Mouse (Mus musculus): Measurements from ENCODE around the gene Kif13a. TPM values are rescaled to one million over a fixed set of nuclear protein-coding genes. Genes with fewer than 3 reads are reported as not detected.

Kif13a gene
- polyA plus RNA-seq, 1 experiment, result 52.3 TPM

DNA sequence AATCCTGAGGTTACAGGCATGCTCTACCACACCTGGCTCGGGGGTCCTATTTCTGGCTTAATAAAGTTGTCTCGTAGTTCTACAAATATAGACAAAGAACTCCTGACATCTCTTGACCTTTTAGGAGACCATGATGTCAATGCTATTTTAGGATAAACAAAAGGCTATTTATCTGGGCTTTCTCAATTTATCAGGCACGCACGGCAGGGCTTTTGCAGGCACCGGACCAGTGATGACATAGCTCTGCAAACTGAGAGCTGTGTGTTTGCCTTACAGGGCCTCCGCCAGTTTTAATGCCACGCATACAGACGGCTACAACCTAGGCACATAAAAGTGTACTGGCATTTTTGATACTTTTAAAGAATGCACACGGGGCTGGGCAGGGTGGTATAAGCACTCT, 118.0 kb downstream of the Kif13a start:
- WGBS, result 54% methylated on average over 9 of the region's 9 CpGs
- DNase-seq, result no peak
- Histone ChIP-seq H3K4me3 (replicated peaks; ENCODE audit: extremely low read depth, low read depth, low read length) (no peak overlapping the region), H3K4me1 (ENCODE audit: control insufficient read depth, insufficient read depth, low read length) (no peaks in the 10 kb centered on the region)
- TF ChIP-seq POLR2A (IDR thresholded peaks at IDR 0.05; ENCODE audit: borderline replicate concordance, extremely low read depth, low read depth, low read length) (no peak), CTCF (IDR thresholded peaks at IDR 0.05; ENCODE audit: insufficient read depth, low read length) (no peak)

DNA sequence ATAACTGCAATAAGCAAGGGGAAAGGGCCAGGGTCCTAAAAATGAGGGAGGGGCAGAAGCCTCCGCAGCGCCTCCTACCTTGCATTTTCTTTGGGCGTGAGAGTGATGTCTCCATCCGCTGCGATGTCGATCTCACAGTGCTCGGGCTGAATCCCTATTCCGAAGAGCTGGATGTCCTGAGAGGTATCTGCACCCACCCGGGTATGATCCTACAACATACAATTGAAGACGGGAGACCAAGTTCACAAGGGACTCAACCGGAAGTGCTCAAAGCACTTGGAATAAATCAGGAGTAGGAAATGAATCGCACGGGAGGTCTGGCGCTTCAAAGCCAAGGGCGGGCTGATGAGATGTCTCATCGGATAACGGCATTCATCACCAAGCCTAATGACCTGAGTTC, 119.1 kb downstream of the Kif13a start:
- Histone ChIP-seq H3K4me3 (replicated peaks; ENCODE audit: extremely low read depth, low read depth, low read length) (no peak overlapping the region), H3K4me1 (ENCODE audit: control insufficient read depth, insufficient read depth, low read length) (no peaks in the 10 kb centered on the region)
- DNase-seq, result no peak
- TF ChIP-seq CTCF (IDR thresholded peaks at IDR 0.05; ENCODE audit: insufficient read depth, low read length) (no peak), POLR2A (IDR thresholded peaks at IDR 0.05; ENCODE audit: borderline replicate concordance, extremely low read depth, low read depth, low read length) (no peak)
- whole genome bisulfite sequencing, result 95% methylated on average over 17 of the region's 17 CpGs

DNA sequence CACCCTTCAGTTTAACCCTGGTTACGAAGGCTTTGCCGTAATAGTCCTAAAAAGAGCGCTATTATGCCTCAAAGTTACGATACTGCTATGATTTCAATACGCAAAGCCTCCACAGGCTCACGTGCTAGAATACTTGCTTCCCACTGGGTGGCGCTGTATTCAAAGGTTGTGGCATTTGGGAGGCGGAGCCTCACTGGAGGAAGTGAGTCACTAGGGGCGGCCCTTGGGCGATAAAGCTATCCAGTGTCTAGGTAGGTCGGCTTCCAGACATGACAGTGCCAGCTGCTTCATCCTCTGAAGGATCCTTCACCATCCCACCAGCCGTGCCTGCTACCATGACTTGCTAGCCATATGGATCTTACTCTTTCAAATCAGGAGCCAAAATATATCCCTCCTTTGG, 119.6 kb downstream of the Kif13a start:
- Histone ChIP-seq H3K4me3 (replicated peaks; ENCODE audit: extremely low read depth, low read depth, low read length) (no peak overlapping the region), H3K4me1 (ENCODE audit: control insufficient read depth, insufficient read depth, low read length) (no peaks in the 10 kb centered on the region)
- 80% methylated on average over 12 of the region's 12 CpGs for WGBS
- peak; percentile 54 for TF ChIP-seq CTCF (IDR thresholded peaks at IDR 0.05; ENCODE audit: insufficient read depth, low read length)
- TF ChIP-seq POLR2A (IDR thresholded peaks at IDR 0.05; ENCODE audit: borderline replicate concordance, extremely low read depth, low read depth, low read length), result no peak
- peak; percentile 33 for DNase-seq

DNA sequence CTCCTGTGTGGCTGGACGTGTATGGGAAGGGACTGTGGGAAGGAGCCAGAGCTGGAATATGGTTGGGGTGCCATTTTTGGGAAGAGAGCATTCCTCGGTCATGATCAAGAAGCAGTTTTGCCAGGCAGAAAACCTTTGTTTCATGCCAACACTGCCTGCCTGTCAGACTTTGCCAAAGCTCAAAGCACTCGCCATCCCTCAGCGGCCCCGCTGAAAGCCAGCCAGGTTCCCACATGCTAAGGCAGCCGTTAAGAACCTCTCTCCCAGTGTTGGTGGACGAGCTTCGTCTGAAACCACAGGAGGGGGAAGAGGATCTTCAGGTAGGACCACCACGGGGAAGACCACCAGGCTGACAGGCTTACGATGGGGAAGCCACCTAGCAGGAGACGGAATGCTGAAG, 121.8 kb downstream of the Kif13a start:
- TF ChIP-seq CTCF (IDR thresholded peaks at IDR 0.05; ENCODE audit: insufficient read depth, low read length) (no peak), POLR2A (IDR thresholded peaks at IDR 0.05; ENCODE audit: borderline replicate concordance, extremely low read depth, low read depth, low read length) (no peak)
- DNase-seq, result no peak
- WGBS, result 91% methylated on average over 11 of the region's 11 CpGs
- no peak overlapping the region for H3K4me3 ChIP-seq (replicated peaks; ENCODE audit: extremely low read depth, low read depth, low read length)
- H3K4me1 ChIP-seq (ENCODE audit: control insufficient read depth, insufficient read depth, low read length), result no peaks in the 10 kb centered on the region

DNA sequence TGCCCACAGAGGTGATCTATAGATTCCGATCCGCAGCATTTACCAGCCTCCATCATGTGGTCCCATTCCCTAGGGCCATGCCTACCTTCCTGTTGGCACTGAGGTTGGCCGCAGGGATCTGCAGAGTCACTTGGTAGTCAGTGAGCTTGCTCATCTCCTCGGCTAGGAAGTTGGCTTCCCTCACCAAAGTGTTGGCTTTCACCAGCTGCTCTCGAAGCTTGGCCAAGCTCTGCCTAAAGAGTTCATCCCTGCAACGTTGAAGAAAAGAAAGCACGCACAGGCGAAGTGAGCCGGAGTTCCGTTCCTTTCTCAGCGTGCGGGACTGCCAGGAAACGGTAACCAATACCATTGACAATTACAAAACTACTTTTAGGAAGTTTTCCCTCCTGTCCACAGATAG, 128.5 kb downstream of the Kif13a start:
- TF ChIP-seq POLR2A (IDR thresholded peaks at IDR 0.05; ENCODE audit: borderline replicate concordance, extremely low read depth, low read depth, low read length) (no peak), CTCF (IDR thresholded peaks at IDR 0.05; ENCODE audit: insufficient read depth, low read length) (no peak)
- Histone ChIP-seq H3K4me3 (replicated peaks; ENCODE audit: extremely low read depth, low read depth, low read length) (no peak overlapping the region), H3K4me1 (ENCODE audit: control insufficient read depth, insufficient read depth, low read length) (no peaks in the 10 kb centered on the region)
- no peak for DNase-seq
- 93% methylated on average over 13 of the region's 13 CpGs for WGBS

DNA sequence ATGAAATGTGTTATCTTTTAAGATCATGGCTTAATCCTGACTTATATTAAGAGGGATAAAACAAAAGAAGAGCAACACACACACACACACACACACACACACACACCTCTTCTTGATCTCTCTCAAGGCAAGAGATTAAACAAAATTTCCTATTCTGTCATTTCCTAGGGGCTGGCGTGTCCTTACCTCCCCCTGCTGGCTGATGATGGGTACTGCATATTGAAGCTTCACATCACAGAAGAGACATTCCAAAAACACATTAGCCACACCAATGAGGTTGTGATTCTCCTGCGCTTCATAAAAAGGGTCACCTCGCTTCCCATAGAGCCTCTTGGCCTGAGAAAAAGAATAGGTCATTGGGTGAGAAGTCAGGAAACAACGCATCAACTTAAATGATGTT, 131.5 kb downstream of the Kif13a start:
- WGBS, result 37% methylated on average over 4 of the region's 4 CpGs
- TF ChIP-seq CTCF (IDR thresholded peaks at IDR 0.05; ENCODE audit: insufficient read depth, low read length) (peak; percentile 84), POLR2A (IDR thresholded peaks at IDR 0.05; ENCODE audit: borderline replicate concordance, extremely low read depth, low read depth, low read length) (no peak)
- no peaks in the 10 kb centered on the region for H3K4me1 ChIP-seq (ENCODE audit: control insufficient read depth, insufficient read depth, low read length)
- DNase-seq, result peak; percentile 39
- no peak overlapping the region for H3K4me3 ChIP-seq (replicated peaks; ENCODE audit: extremely low read depth, low read depth, low read length)

DNA sequence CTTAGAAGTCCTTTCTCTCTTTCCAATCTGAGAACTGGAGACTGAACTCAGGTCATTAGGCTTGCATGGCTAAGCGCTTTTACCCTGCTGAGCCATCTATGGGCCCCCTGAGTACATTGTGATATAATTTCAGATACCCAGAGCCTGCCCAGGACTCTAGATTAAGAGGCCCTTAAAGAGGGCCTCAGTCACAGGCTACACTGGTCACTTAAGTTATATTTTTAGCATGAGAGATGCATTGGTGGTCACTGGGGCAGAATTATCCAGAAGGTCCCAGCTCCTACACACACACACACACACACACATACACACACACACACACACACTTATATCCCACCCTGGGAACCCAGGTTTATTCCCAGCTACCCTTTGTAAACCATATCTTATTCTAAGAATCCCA, 133.3 kb downstream of the Kif13a start:
- DNase-seq, result no peak
- WGBS, result 100% methylated on average over 1 of the region's 1 CpGs
- Histone ChIP-seq H3K4me3 (replicated peaks; ENCODE audit: extremely low read depth, low read depth, low read length) (no peak overlapping the region), H3K4me1 (ENCODE audit: control insufficient read depth, insufficient read depth, low read length) (no peaks in the 10 kb centered on the region)
- TF ChIP-seq CTCF (IDR thresholded peaks at IDR 0.05; ENCODE audit: insufficient read depth, low read length) (no peak), POLR2A (IDR thresholded peaks at IDR 0.05; ENCODE audit: borderline replicate concordance, extremely low read depth, low read depth, low read length) (no peak)

DNA sequence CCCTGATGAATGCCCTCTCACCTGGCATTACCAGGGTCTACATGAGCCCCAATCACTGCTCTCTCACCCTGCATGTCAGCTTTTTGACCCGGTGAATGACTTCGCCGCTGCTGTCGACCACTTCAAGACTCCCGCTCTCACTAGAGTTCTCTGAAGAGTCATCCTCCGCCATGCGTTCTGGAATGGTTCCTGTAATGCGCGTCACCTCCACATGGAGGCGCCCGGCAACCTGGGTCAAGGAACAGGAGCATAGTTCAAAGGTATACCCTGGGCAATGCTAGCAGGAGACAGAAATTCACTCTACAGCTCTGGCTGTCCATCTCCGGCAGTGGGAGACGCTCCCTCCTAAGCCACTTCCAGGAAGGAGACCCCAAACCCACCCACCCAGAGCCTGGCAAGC, 135.8 kb downstream of the Kif13a start:
- TF ChIP-seq CTCF (IDR thresholded peaks at IDR 0.05; ENCODE audit: insufficient read depth, low read length) (0 out of 2 replicates have a peak, but pooled peaks have one; percentile 11), POLR2A (IDR thresholded peaks at IDR 0.05; ENCODE audit: borderline replicate concordance, extremely low read depth, low read depth, low read length) (no peak)
- WGBS, result 83% methylated on average over 13 of the region's 13 CpGs
- Histone ChIP-seq H3K4me3 (replicated peaks; ENCODE audit: extremely low read depth, low read depth, low read length) (no peak overlapping the region), H3K4me1 (ENCODE audit: control insufficient read depth, insufficient read depth, low read length) (no peaks in the 10 kb centered on the region)
- DNase-seq, result no peak

DNA sequence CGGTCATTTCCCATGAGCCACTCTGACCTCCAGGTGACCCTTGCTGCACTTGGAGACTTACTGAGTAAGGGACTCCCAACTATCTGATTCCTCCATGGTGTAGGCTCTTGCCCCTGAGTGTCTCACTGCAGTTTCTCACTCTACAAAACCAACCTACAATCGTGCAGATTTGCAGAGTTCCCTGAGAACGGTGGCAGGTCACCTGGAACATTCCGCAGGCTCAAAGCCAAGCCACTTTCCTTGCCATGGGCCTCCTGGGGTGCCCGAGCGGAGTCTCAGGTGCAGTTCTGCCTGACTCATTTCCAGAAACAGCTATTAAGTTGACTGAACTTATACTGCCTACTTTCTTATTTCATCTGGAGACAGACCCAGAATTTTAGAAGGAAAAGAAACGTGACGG, 141.2 kb downstream of the Kif13a start:
- H3K4me1 ChIP-seq (ENCODE audit: control insufficient read depth, insufficient read depth, low read length), result no peaks in the 10 kb centered on the region
- H3K4me3 ChIP-seq (replicated peaks; ENCODE audit: extremely low read depth, low read depth, low read length), result no peak overlapping the region
- DNase-seq, result no peak
- WGBS, result 61% methylated on average over 8 of the region's 8 CpGs
- TF ChIP-seq CTCF (IDR thresholded peaks at IDR 0.05; ENCODE audit: insufficient read depth, low read length), result no peak
- no peak for TF ChIP-seq POLR2A (IDR thresholded peaks at IDR 0.05; ENCODE audit: borderline replicate concordance, extremely low read depth, low read depth, low read length)

DNA sequence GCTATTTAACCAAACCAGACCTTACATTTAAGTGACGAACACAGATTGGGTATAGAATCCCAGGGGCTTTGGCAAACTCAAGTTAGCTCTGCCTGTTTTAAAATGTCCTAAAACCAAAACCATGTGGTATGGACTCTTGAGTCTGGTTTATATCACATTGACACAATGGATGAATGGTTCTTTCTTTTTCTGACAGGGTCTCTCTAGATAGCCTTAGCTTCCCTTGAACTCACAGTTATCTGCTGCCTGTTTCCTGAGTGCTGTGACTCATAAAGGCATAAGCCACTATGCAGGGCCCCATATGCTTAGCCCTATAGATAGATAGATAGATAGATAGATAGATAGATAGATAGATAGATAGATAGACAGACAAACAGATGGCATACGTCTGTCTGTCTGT, 142.8 kb downstream of the Kif13a start:
- Histone ChIP-seq H3K4me3 (replicated peaks; ENCODE audit: extremely low read depth, low read depth, low read length) (no peak overlapping the region), H3K4me1 (ENCODE audit: control insufficient read depth, insufficient read depth, low read length) (no peaks in the 10 kb centered on the region)
- 84% methylated on average over 2 of the region's 2 CpGs for WGBS
- no peak for TF ChIP-seq CTCF (IDR thresholded peaks at IDR 0.05; ENCODE audit: insufficient read depth, low read length)
- TF ChIP-seq POLR2A (IDR thresholded peaks at IDR 0.05; ENCODE audit: borderline replicate concordance, extremely low read depth, low read depth, low read length), result no peak
- no peak for DNase-seq

Data from lung, adult 2 months (tissue).